Mouse (Mus musculus) neural tube, embryonic 11.5 days (tissue): ENCODE measurements around the gene Hps5. TPM values are rescaled to one million over a fixed set of nuclear protein-coding genes. Genes with fewer than 3 reads are reported as not detected.

ENCODE experiments used
- ATAC-seq: fragments of 200-750 bp; cut with Nextera tagmentation; 2 replicates; pipeline ENCODE4 v1.8.0; 2017; ENCODE audit warnings: moderate number of reproducible peaks, mild to moderate bottlenecking, moderate TSS enrichment, moderate library complexity; ENCODE audit not compliant: insufficient read depth, low FRiP score, low TSS enrichment
- DNase-seq: peaks from one replicate; pipeline ENCODE4 v3.0.0-alpha.2; 2015; ENCODE audit warnings: low spot score
- H3K27ac ChIP-seq: fragments of 300-500 bp; sonication (generic); 2 replicates; pipeline ENCODE4 v1.5.1; 2014; ENCODE audit warnings: low read depth, mild to moderate bottlenecking, low read length
- H3K27me3 ChIP-seq: fragments of 300-500 bp; sonication (generic); 2 replicates; pipeline ENCODE4 v1.6.1; 2014; ENCODE audit warnings: mild to moderate bottlenecking, low read length, mixed read lengths; ENCODE audit not compliant: control insufficient read depth, insufficient read depth
- H3K36me3 ChIP-seq: fragments of 300-500 bp; sonication (generic); 2 replicates; pipeline ENCODE4 v1.6.1; 2014; ENCODE audit warnings: mild to moderate bottlenecking, low read length, moderate library complexity, mixed read lengths; ENCODE audit not compliant: control insufficient read depth, insufficient read depth
- H3K4me1 ChIP-seq: fragments of 300-500 bp; sonication (generic); 2 replicates; pipeline ENCODE4 v1.6.1; 2014; ENCODE audit warnings: low read length, mixed read lengths; ENCODE audit not compliant: control insufficient read depth, insufficient read depth
- H3K4me2 ChIP-seq: fragments of 300-500 bp; sonication (generic); 2 replicates; pipeline ENCODE4 v1.6.1; 2014; ENCODE audit warnings: low read depth, mild to moderate bottlenecking, moderate library complexity
- H3K4me3 ChIP-seq: fragments of 300-500 bp; sonication (generic); 2 replicates; pipeline ENCODE4 v1.5.1; 2014; ENCODE audit warnings: low read depth, low read length
- H3K9ac ChIP-seq: fragments of 300-500 bp; sonication (generic); 2 replicates; pipeline ENCODE4 v1.6.1; 2014; ENCODE audit warnings: mild to moderate bottlenecking, low read length
- H3K9me3 ChIP-seq: fragments of 300-500 bp; sonication (generic); 2 replicates; pipeline ENCODE4 v1.6.1; 2016; ENCODE audit warnings: low read length; ENCODE audit not compliant: control insufficient read depth
- WGBS: fragments of 180-500 bp; shearing (Covaris S2); extraction: QIAGEN DNeasy Blood & Tissue Kit; methylation state at CpG from one replicate; pipeline ENCODE4 v1.1.7; 2014; 5-methylcytosine and 5-hydroxymethylcytosine counted together
- polyA plus RNA-seq: library from polyadenylated mRNA; unstranded; fragments of >200 nt; fragmentation: Nextera tagmentation; extraction: Ambion mirVana; gene quantifications from 2 replicates; pipeline ENCODE4 v1.2.1, GENCODE M21; 2014

Hps5 gene
- polyA plus RNA-seq, 1 experiment from 2014 or later, result 18.0 TPM

DNA sequence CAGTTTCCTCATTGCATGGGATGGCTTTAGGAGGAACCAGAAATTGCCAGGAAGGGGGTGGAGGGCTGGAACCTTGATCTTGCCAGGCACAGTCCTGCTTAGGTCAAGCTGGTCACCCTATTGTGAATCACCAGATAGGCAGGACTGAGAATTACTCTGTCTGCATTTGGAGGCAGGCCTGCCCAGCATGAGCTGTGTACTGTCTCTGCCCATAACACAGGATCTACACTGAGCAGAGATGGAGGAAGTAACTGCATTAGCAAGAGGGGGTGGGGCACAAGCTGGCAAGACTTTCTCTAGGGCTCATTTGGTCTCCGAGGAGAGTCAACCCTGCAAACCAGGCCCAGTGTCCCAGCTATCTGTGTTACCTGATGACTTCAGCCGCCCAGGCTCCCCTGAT lies 60.9 kb downstream of the Hps5 start:
- H3K4me3 ChIP-seq, result no peak overlapping the region
- H3K36me3 ChIP-seq, result no peaks in the 10 kb centered on the region
- no peak overlapping the region for H3K9ac ChIP-seq
- no peak overlapping the region for H3K4me2 ChIP-seq
- H3K27ac ChIP-seq, result no peak overlapping the region
- no peaks in the 10 kb centered on the region for H3K27me3 ChIP-seq
- ATAC-seq (no peak), DNase-seq (no peak)
- no peaks in the 10 kb centered on the region for H3K9me3 ChIP-seq
- no peaks in the 10 kb centered on the region for H3K4me1 ChIP-seq
- WGBS, result 90% methylated on average over 2 of the region's 2 CpGs

- Histone ChIP-seq H3K27ac (no peak within 1 kb of the TSS), H3K4me2 (no peak within 1 kb of the TSS), H3K9ac (no peak within 1 kb of the TSS), H3K4me1 (no peaks in the 10 kb centered on the region), H3K9me3 (no peaks in the 10 kb centered on the region), H3K36me3 (no peaks in the 10 kb centered on the region), H3K4me3 (no peak within 1 kb of the TSS), H3K27me3 (no peaks in the 10 kb centered on the region)
- ATAC-seq (no peak), DNase-seq (no peak)
- 82% methylated on average over 4 of the region's 4 CpGs for WGBS
These were observed 63.4 kb downstream of the Hps5 start, which contains the start of gene Saa4 for GRCm38 (mm10) chr7:46732458-46732857. TSS of gene Saa4 (minus strand) at chr7:46732603.

- Histone ChIP-seq H3K4me1 (no peaks in the 10 kb centered on the region), H3K27ac (no peak overlapping the region), H3K9ac (no peak overlapping the region), H3K27me3 (no peaks in the 10 kb centered on the region), H3K4me3 (no peak overlapping the region), H3K4me2 (no peak overlapping the region), H3K36me3 (no peaks in the 10 kb centered on the region), H3K9me3 (no peaks in the 10 kb centered on the region)
- DNase-seq (no peak), ATAC-seq (no peak)
- WGBS, result 84% methylated on average over 1 of the region's 1 CpGs
These were observed 68.3 kb downstream of the Hps5 start for GRCm38 (mm10) chr7:46727584-46727983.

DNA sequence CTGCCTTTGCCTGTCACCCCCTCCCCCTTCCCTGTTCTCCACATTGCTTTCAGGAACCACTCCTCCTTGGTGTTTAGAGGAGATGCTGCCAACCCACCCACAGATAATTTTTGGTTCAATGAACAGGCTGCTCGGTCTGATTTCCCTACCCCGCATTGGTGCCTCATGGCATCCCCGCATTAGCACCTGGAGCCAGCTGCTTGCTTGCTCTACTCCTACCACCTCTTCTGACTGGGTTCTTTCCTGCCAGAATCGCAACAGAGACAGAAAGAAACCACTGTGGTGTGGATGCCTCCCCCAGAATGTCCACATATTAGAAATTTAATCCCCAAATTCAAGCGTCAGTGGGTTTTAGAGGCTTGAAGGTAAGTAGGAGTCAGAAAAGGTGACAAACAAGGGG lies 71.5 kb downstream of the Hps5 start:
- H3K36me3 ChIP-seq, result no peaks in the 10 kb centered on the region

DNA sequence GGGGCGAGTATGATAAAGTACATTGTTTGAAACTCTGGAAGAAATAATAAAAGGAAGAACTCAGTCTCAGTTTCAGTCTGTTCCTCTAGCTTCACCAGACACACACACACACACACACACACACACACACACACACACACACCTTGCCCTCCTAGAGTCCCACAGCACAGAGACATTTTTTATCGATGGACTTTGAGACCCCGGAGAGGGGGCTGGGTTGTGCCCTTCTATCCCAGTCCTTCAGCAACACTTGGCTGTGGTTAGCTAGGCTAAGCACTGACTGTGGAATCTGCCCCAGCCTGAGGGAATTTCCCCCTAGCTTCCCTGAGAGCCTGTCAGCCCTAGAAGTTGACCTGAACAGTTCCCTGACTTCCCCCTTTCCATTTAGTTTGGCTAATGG lies 72.0 kb downstream of the Hps5 start:
- Histone ChIP-seq H3K9ac (no peak overlapping the region), H3K9me3 (no peaks in the 10 kb centered on the region), H3K36me3 (no peaks in the 10 kb centered on the region), H3K4me2 (no peak overlapping the region), H3K4me3 (no peak overlapping the region), H3K4me1 (no peaks in the 10 kb centered on the region), H3K27me3 (no peaks in the 10 kb centered on the region), H3K27ac (no peak overlapping the region)
- WGBS, result 83% methylated on average over 3 of the region's 3 CpGs
- DNase-seq (no peak), ATAC-seq (no peak)

More for the DNA sequence above, 71.5 kb downstream of the Hps5 start:
- Histone ChIP-seq H3K4me3 (no peak overlapping the region), H3K4me1 (no peaks in the 10 kb centered on the region), H3K4me2 (no peak overlapping the region), H3K9ac (no peak overlapping the region), H3K27ac (no peak overlapping the region), H3K27me3 (no peaks in the 10 kb centered on the region), H3K9me3 (no peaks in the 10 kb centered on the region)
- DNase-seq (no peak), ATAC-seq (no peak)
- 80% methylated on average over 5 of the region's 5 CpGs for WGBS

DNA sequence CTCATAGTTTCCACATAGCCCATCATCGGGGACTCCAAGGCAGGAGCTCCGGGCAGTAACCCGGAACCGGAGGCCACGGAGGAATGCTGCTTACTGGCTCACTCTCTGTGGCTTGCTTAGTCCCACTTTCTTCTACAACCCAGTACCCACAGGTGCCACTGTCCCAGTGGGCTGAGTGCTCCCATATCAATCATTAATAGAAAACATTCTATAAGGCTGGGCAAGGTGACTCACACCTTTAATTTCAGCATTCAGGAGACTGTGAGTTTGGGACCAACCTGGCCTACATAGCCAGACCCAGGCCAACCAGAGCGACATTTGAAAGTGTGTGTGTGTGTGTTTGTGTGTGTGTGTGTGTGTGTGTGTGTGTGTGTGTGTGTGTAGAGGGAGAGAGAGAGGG lies 72.5 kb downstream of the Hps5 start:
- WGBS, result 98% methylated on average over 6 of the region's 6 CpGs

GRCm38 (mm10) chr7:46720460-46720859 lies 75.4 kb downstream of the Hps5 start:
- WGBS, result 79% methylated on average over 9 of the region's 9 CpGs
- H3K4me3 ChIP-seq, result no peak overlapping the region
- no peak overlapping the region for H3K4me2 ChIP-seq
- no peaks in the 10 kb centered on the region for H3K4me1 ChIP-seq
- H3K9me3 ChIP-seq, result no peaks in the 10 kb centered on the region
- no peak overlapping the region for H3K9ac ChIP-seq
- H3K27ac ChIP-seq, result no peak overlapping the region
- DNase-seq (no peak), ATAC-seq (no peak)
- H3K27me3 ChIP-seq, result no peaks in the 10 kb centered on the region
- no peaks in the 10 kb centered on the region for H3K36me3 ChIP-seq

More for the DNA sequence above, 72.5 kb downstream of the Hps5 start:
- no peak overlapping the region for H3K9ac ChIP-seq
- no peaks in the 10 kb centered on the region for H3K27me3 ChIP-seq
- H3K27ac ChIP-seq, result no peak overlapping the region
- no peaks in the 10 kb centered on the region for H3K9me3 ChIP-seq
- ATAC-seq, result no peak
- no peak overlapping the region for H3K4me2 ChIP-seq
- H3K4me3 ChIP-seq, result no peak overlapping the region
- H3K36me3 ChIP-seq, result no peaks in the 10 kb centered on the region
- no peak for DNase-seq
- no peaks in the 10 kb centered on the region for H3K4me1 ChIP-seq

- no peak for DNase-seq
- no peaks in the 10 kb centered on the region for H3K4me1 ChIP-seq
- H3K4me3 ChIP-seq, result no peak overlapping the region
- no peak for ATAC-seq
- H3K36me3 ChIP-seq, result no peaks in the 10 kb centered on the region
- no peaks in the 10 kb centered on the region for H3K9me3 ChIP-seq
- H3K9ac ChIP-seq, result no peak overlapping the region
- WGBS, result 85% methylated on average over 7 of the region's 7 CpGs
- no peaks in the 10 kb centered on the region for H3K27me3 ChIP-seq
- H3K27ac ChIP-seq, result no peak overlapping the region
- H3K4me2 ChIP-seq, result no peak overlapping the region
These were observed 76.3 kb downstream of the Hps5 start for GRCm38 (mm10) chr7:46719526-46719925.

DNA sequence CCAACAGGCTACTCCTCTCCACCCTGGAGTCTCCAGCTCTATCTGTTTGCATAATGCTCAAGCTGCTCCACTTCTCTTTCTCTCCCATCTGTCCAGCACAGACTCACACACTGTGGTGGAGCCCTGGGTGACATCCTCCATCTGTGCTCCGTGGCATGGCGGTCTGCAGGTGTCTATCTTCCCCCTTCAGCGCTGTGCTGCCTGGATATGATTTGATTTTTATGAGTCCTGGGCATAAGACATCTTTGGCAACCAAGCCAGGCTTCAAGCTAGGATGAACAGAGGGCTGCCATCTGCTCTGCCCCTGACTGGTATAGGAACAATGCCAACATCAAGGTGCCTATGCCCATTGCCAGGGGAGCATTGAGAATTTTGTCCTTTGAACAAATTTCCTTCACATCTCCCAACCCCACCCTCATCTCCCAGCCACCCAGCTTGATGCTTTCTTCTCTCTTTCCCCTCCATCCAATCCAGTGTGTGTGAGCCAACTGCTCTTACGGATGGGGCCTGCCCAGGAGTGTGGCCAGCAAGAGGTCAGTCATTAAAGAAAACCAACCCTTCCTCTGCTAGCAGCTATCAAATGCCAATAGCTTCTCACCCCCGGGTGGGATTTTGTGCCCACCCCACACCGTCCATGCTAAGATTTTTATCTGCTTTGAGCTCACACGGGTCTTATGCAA lies 77.1 kb downstream of the Hps5 start:
- WGBS, result 80% methylated on average over 7 of the region's 7 CpGs
- no peaks in the 10 kb centered on the region for H3K4me1 ChIP-seq

More for the DNA sequence above, 77.1 kb downstream of the Hps5 start:
- H3K27me3 ChIP-seq, result no peaks in the 10 kb centered on the region
- no peak overlapping the region for H3K4me2 ChIP-seq
- H3K9ac ChIP-seq, result no peak overlapping the region
- no peaks in the 10 kb centered on the region for H3K36me3 ChIP-seq
- ATAC-seq, result no peak
- H3K4me3 ChIP-seq, result no peak overlapping the region
- DNase-seq, result no peak
- H3K27ac ChIP-seq, result no peak overlapping the region
- H3K9me3 ChIP-seq, result no peaks in the 10 kb centered on the region
